Mouse (Mus musculus) macrophage (primary cell): ENCODE measurements at regions not wholly inside any gene's neighbourhood (a gene's known extent, or its start where the extent isn't known, plus 50 kb on each side); places are given as distances from the start of the nearest gene placed in this dataset.

Experiments used
- H3K27ac ChIP-seq: fragments of 350-480 bp; formaldehyde crosslinking; 2 replicates; pipeline ENCODE4 v1.9.0; 2021
- H3K36me3 ChIP-seq: fragments of 350-480 bp; formaldehyde crosslinking; 2 replicates; pipeline ENCODE4 v1.9.0; 2021; ENCODE audit errors: inconsistent target
- H3K4me3 ChIP-seq: fragments of 350-480 bp; formaldehyde crosslinking; 2 replicates; pipeline ENCODE4 v1.9.0; 2021; ENCODE audit errors: inconsistent target
- H3K79me2 ChIP-seq: fragments of 350-480 bp; formaldehyde crosslinking; 2 replicates; pipeline ENCODE4 v1.9.0; 2021; ENCODE audit errors: inconsistent target
- WGBS: methylation state at CpG from one replicate; pipeline ENCODE4 v1.1.7; 2026; ENCODE audit warnings: inconsistent platforms; ENCODE audit not compliant: missing documents; 5-methylcytosine and 5-hydroxymethylcytosine counted together

DNA sequence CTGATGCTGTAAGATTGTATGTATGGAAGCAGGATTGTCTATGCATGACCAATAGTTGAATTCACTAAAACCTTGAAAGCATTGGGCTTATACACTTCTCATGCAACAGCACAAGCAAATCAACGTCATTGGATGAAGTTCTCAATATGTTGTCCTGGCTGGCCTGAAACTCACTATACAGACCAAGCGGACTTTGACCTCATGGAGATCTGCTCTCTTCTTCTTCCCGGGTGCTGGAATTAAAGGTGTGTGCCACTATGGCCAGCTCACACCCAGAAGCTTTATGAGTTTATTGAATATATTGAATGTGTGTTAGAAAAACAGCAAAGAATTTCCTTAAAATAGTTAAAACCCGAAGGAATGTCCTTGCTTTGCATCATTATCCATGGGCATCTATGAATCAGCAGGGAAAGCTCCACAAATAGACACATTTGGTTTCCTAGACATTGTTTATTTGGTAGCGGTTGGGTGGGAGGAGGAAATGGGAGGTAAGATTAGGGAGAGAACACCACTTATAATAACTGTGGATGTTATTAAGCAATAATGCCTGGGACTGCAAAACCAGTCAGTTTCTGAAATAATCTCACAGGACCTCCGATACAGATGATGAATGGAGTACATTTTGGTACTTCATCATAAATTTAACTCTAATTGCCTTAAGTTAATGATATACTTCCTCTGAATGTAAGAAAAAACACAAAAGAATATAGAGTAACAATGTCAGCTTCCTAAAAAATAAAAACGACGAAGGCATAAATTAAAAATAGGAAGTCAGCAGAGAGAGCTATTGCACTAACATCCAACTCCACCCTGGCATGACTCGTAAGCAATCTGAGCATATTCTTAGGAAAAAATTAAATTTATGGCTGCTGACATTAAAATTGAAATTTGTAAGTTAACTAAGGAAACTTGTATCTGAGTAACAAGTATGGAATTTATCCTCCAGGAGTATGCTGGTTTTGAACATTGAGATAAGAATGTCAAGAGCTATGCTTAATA, 84.5 kb upstream of the Bmp2 start:
- peak overlapping the region; percentile 12; the same call in 1 of the 2 replicates for H3K27ac ChIP-seq
- H3K4me3 ChIP-seq: no peak overlapping the region
- WGBS: 42% methylated on average over 9 of the region's 9 CpGs
- H3K36me3 ChIP-seq: no peaks in the 10 kb centered on the region
- H3K79me2 ChIP-seq: no peaks in the 10 kb centered on the region

DNA sequence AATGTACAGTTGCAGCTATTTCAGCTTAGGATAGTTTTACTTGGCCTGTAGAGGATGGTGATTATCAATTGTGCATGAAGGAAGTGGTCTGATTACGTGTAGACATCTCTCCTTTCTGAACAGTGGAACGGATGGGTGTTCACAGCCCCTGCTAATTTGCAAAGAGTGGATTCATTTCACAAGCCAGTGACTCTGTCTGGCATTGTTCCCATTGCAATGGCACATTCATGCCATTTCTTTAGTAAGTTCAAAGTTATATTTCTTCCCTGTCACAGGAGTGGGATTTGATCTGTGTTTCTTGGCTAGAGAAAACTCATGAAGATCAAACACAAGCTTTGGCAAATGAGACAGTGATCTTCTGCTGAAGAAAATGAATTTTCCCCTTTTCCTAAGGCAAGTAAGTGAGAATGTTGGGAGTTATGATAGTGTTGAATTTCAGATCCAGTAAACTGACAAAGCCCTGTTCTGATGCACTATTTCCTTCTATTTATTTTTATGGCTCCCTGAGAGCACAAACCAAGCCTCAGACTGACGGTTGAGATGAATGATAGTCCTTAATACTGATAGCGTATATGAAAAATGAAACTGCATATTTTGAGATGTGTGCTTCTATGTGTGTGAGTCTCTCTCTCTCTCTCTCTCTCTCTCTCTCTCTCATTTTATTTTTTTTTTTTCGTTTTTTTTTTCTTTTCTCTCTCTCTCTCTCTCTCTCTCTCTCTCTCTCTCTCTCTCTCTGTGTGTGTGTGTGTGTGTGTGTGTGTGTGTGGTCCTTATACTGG, 78.8 kb upstream of the Bmp2 start:
- Histone ChIP-seq H3K79me2 (no peaks in the 10 kb centered on the region), H3K27ac (no peak overlapping the region), H3K36me3 (no peaks in the 10 kb centered on the region), H3K4me3 (no peak overlapping the region)
- WGBS: 74% methylated on average over 4 of the region's 5 CpGs

DNA sequence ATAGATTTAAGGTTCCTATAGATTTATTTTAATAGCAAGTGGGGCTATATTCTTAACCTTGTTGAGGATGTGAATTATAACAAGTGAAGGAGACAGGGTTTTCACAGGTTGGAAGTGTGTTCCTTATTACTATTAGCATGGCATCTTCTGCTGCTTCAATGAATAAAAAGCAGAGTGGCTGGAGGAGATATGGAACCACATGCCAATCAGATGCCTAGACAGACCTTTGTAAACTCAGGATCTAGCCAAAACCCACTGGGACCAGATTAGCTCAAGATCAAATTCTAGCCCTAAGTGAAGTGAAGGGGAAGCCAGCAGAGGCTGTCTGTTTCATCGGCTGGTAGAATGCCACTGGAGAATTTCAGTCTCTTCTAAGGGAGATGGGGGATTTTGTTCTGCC, 77.8 kb upstream of the Bmp2 start:
- 71% methylated on average over 1 of the region's 1 CpGs for WGBS
- H3K36me3 ChIP-seq: no peaks in the 10 kb centered on the region
- no peak overlapping the region for H3K27ac ChIP-seq
- H3K79me2 ChIP-seq: no peaks in the 10 kb centered on the region
- H3K4me3 ChIP-seq: no peak overlapping the region

DNA sequence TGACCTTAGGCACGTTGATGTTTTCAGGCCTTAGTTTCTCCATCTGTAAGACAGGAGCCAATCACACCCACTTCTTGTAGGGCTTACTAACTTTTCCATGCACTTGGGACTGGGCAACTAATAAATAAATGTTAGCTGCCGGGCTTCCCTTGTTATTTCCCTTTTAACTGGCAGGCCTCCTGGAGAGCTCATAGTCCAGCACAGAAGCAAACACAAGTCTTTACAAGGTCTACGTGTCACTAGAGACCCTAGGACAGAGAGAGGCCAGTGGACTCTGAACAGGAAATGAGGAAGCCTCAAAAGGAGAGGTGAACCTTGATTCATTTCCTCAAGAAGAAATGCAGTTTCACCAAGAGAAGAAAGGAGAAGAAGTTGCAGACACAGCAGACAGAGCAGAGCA, 71.1 kb upstream of the Bmp2 start:
- peak overlapping the region; percentile 90 for H3K27ac ChIP-seq
- no peaks in the 10 kb centered on the region for H3K79me2 ChIP-seq
- H3K36me3 ChIP-seq: no peaks in the 10 kb centered on the region
- WGBS: 63% methylated on average over 3 of the region's 3 CpGs
- no peak overlapping the region for H3K4me3 ChIP-seq

DNA sequence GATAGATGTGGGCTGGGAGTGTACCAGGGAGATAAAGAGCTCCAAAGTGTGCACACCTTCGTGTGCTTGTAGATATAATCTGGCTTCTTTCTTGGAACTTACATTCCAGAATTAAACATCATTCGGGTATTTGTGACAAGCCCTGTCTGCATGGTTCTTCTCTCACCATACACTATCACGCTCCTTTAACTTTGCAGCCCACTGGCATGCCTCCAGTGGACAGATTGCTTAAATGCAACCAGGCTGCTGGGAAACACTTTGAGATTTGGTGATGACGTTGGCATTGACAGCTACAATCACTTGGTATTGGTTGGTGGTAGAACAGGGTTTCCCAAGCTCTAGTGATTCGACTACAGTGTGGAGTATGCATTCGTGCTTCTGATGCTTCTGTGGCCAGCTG, 70.7 kb upstream of the Bmp2 start:
- Histone ChIP-seq H3K27ac (peak overlapping the region; percentile 90), H3K79me2 (no peaks in the 10 kb centered on the region), H3K36me3 (no peaks in the 10 kb centered on the region), H3K4me3 (no peak overlapping the region)
- WGBS: 83% methylated on average over 6 of the region's 6 CpGs

DNA sequence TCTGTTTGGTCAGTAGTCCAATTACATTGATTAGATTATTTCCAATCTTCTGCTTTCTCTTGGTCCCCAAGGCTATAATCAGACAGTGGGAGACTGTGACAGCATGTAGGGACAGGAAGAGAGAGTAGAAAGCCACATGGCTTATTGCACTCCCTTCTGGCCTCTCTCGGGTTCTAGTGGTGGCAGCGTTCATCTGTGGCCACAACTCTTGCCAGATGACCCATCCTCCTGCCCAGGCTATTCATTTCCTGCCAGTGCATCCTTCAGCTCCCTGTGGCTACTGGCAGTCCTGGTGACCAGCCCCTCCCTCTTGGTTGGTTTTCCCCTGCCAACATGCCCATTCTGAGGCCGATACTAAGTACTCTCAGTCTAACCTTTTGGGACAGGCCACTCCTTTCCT, 70.2 kb upstream of the Bmp2 start:
- WGBS: 84% methylated on average over 3 of the region's 3 CpGs
- H3K4me3 ChIP-seq: no peak overlapping the region
- H3K79me2 ChIP-seq: no peaks in the 10 kb centered on the region
- peak overlapping the region; percentile 90 for H3K27ac ChIP-seq
- H3K36me3 ChIP-seq: no peaks in the 10 kb centered on the region

DNA sequence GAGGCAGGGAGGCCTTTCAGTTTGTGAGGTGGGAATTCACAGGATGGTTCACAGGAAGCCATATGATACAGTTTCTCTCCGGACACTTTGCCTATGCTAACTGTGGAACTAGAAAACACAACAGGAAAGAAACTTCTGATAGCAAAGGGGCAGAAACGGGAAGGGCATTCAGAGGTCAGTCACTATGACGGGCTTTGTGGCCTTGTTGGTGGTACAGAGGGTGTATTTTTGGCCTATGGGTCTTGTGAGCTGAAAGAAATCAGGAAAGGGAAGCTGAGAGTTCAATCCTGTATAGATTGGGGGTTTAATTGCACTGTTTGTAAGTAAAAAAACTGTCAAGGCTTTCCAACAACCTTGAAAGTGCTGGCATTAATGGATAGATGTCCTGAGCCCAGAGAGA, 56.5 kb upstream of the Bmp2 start:
- no peak overlapping the region for H3K4me3 ChIP-seq
- no peaks in the 10 kb centered on the region for H3K79me2 ChIP-seq
- H3K27ac ChIP-seq: peak overlapping the region; percentile 84
- H3K36me3 ChIP-seq: no peaks in the 10 kb centered on the region
- WGBS: 0% methylated on average over 3 of the region's 3 CpGs

DNA sequence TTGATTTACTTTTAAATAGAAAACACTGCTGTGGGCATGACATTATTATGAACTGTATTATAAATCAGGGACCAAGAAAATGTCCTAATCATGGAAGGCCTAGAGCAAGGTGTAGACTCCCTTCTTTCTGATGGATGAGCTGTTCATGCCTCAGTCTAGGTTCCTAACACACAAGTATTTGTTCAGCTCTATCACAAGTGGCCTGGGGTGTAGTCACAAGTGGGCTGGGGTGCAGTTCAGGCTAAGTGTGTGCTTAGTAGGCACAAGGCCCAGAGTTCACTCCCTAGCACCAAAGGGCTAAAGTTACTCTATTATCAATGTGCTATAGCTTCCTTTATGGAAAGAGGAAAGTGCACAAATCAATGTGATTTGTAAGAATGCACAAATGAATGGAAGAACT, 55.6 kb upstream of the Bmp2 start:
- Histone ChIP-seq H3K79me2 (no peaks in the 10 kb centered on the region), H3K4me3 (no peak overlapping the region), H3K36me3 (no peaks in the 10 kb centered on the region), H3K27ac (peak overlapping the region; percentile 84)

DNA sequence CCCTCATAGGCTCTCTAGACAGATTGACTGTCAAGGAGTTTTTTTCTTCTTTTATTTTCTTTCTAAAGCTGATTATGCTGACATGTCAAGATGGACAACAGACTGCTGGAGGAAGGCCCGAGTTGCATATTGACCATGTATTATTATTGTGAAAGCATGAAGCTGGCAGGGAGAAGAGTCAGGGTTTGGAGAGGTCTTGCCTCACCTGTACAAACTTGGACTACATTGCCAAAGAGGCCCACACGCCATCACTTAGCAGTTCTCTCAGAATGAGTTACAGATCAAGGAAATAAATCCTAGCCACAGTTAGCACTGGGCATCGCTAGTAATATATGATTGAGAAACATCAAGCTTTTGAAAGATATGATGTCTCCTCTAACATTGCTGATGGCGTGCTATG, 54.9 kb upstream of the Bmp2 start:
- 79% methylated on average over 4 of the region's 4 CpGs for WGBS
- Histone ChIP-seq H3K27ac (peak overlapping the region; percentile 77), H3K79me2 (no peaks in the 10 kb centered on the region), H3K4me3 (no peak overlapping the region), H3K36me3 (no peaks in the 10 kb centered on the region)

DNA sequence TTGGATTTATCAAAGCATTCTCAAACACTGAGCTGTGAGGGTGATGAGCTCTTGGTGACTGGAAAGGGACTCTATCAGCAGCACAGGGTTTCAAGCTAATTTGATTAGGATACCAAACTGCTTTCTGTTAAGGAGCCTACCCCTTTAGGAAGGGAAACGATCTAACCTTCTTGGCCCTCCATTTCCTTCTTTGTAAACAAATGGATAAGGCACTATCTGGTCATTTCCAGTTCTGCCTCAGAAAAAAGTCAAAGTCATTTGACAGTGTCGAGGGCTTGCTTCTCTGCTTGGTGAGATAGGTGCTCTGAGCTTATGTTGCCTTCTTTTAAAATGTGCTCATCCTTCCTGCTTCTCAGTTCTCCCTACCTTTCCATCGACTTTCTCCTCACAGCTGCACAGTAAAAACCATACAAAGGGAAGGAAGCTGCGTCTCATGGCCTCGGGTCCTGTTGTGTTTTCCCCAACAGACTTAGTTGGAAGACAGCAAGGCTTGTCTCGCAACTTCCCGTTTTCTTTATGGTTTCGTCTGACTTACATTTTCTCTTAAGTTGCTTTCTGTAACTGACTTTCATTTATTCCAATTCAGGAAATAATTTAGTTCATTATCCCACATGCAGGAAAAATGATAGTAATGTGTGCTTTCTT, 54.3 kb upstream of the Bmp2 start:
- H3K4me3 ChIP-seq: no peak overlapping the region

DNA sequence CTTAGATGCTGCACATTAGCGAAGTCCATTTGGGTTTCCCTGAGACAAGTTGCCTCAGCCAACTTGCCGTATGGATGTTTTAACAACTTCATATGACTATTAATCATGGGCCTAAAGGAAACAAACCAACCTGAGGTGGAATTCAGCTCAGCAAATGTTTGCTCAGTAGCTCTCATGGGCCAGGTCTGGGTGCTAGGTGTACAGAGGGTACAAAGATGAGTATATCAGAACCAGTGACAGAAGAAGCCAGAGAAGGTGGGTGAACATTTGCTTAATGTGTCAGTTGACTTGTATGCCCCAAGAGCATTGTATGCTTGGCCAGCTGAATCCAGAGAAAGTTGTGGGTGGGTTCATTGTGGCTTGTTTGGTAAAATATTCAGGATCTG, 53.8 kb upstream of the Bmp2 start:
- 41% methylated on average over 2 of the region's 2 CpGs for WGBS
- no peak overlapping the region for H3K4me3 ChIP-seq
- H3K79me2 ChIP-seq: no peaks in the 10 kb centered on the region
- no peaks in the 10 kb centered on the region for H3K36me3 ChIP-seq
- H3K27ac ChIP-seq: peak overlapping the region; percentile 77

More for the DNA sequence above, 54.3 kb upstream of the Bmp2 start:
- WGBS: 4% methylated on average over 8 of the region's 8 CpGs
- no peaks in the 10 kb centered on the region for H3K79me2 ChIP-seq
- H3K36me3 ChIP-seq: no peaks in the 10 kb centered on the region
- peak overlapping the region; percentile 77 for H3K27ac ChIP-seq

DNA sequence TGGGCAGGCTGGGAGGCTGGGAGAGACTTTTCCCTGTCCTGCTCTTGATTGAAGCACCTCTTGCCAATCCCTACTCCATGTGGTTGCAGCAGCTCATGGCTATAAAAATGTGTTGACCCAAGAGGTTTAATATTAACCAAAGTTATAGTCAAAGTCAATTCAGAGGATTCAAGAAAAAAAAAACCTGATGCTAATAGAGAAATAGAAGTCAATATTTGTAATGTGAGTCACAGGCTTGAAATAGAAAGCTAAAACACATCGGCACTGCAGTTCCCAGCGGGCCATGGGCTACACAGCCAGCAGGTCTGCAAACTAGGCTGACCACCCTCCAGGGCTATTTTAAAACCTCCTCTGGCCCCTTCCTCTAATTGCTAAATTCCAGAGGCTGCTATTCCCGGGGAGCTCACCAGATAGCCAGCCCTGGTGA, 53.2 kb upstream of the Bmp2 start:
- Histone ChIP-seq H3K79me2 (no peaks in the 10 kb centered on the region), H3K4me3 (no peak overlapping the region), H3K36me3 (no peaks in the 10 kb centered on the region), H3K27ac (peak overlapping the region; percentile 77)
- 81% methylated on average over 3 of the region's 3 CpGs for WGBS

DNA sequence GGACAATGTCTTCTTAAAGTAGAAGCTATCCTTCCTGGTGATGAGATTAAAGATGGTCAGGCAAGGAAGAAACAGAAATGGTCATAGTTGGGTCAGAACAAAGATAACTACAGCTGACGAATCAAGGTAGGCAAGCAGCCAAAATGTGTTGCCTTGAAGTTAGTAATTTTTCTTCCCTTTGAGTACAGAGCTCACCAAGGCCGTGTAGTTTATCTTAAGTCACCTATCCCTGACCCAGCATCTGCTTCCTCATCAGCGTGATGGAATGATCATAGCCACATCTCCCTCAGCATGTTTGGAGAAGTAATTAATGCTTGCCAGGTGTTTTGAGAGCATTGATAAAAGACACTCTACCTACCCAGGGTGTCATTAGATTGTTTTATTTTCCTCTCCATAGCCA, 52.1 kb upstream of the Bmp2 start:
- H3K27ac ChIP-seq: no peak overlapping the region
- no peaks in the 10 kb centered on the region for H3K79me2 ChIP-seq
- WGBS: 75% methylated on average over 3 of the region's 3 CpGs
- no peak overlapping the region for H3K4me3 ChIP-seq
- H3K36me3 ChIP-seq: no peaks in the 10 kb centered on the region
